Mouse (Mus musculus): ENCODE measurements around the gene Galk2. TPM values are rescaled to one million over a fixed set of nuclear protein-coding genes. Genes with fewer than 3 reads are reported as not detected.

Galk2 gene
- polyA plus RNA-seq (2016; fragmentation: Nextera tagmentation; extraction: Ambion mirVana) = 33.0 and 37.2 TPM in 2 replicates

DNA sequence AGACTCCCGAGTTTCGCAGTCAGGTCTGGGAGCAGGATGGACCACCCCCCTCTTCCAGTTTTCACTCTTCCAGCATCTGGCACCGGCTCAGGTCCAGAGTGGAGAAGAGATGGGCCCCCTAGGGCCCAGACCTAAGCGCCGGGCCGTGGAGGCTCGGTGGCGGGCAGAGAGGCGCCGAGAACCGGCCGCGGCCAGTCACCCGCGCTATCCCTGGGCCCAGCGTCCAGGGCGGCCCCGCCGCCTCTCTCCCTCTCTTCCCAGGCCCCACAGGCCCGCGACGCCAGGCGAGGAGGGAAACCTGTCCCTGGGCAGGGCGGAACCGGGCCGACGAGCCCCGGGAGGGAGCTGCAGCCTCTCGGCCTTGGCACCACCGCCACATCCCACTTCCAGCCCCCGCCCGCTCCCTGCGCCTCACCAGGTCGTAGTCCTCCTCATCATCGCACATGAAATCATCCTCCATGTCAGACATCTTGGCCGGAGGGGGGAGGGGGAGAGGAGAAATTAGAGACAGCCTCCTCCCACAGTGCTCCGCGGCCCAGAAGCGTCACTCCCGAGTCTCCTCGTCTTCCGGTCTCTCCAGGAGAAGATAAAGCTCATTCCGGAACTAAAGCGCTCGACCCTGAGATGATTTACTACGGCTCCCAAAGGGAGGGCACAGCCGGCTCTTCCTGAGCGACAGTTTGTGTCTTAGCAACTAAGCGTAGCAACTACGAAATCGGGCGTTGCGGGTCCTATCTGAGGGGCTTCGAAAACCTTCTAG lies at the start of gene Galk2, which contains the start of gene Cops2:
Gene Galk2 (plus strand): TSS at position 589 of the 760 bp plus-strand sequence.
Gene Cops2 (minus strand): TSS at position 619 of the 760 bp plus-strand sequence.
- Histone ChIP-seq H3K27me3 (ENCODE audit: low read depth, poor library complexity, severe bottlenecking) (no peaks in the 10 kb centered on the region), H3K4me3 (peak within 1 kb of the TSS; percentile 100), H3K4me1 (peaks cover 11% of the 10 kb centered on the region), H3K36me3 (no peaks in the 10 kb centered on the region), H3K9me3 (replicated peaks) (no peaks in the 10 kb centered on the region), H3K27ac (peak within 1 kb of the TSS; percentile 98)
- peak; percentile 92 for DNase-seq (ENCODE audit: low spot score)
- under 1% methylated on average over 54 of the region's 54 CpGs for whole genome bisulfite sequencing

GRCm38 (mm10) chr2:125809551-125809950 lies 49.4 kb upstream of the Galk2 start:
- Histone ChIP-seq H3K36me3 (no peaks in the 10 kb centered on the region), H3K4me1 (no peaks in the 10 kb centered on the region), H3K27ac (no peak overlapping the region), H3K27me3 (ENCODE audit: low read depth, poor library complexity, severe bottlenecking) (no peaks in the 10 kb centered on the region), H3K4me3 (no peak overlapping the region), H3K9me3 (replicated peaks) (no peaks in the 10 kb centered on the region)
- 77% methylated on average over 7 of the region's 7 CpGs for WGBS
- DNase-seq (ENCODE audit: low spot score) = no peak

DNA sequence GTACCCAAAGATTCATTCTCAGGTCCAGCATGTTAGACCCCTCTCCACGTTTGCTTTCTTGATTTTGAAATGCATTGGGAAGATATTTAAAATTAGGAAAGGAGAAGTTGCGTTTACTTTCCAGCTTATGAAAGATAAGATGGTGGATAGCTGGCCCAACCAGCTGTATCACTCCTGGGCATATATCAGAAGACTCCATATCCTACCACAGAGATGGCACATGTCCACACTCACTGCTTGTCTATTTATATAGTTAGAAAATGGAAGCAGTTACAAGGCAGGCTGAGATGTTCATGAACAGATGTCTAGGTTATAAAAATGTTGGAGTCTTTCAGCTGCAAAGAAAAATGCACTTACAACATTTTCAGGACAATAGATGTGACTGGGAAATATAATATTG lies 47.6 kb upstream of the Galk2 start:
- Histone ChIP-seq H3K36me3 (no peaks in the 10 kb centered on the region), H3K27ac (no peak overlapping the region), H3K27me3 (ENCODE audit: low read depth, poor library complexity, severe bottlenecking) (no peaks in the 10 kb centered on the region), H3K9me3 (replicated peaks) (no peaks in the 10 kb centered on the region), H3K4me1 (no peaks in the 10 kb centered on the region), H3K4me3 (no peak overlapping the region)
- WGBS = 88% methylated on average over 2 of the region's 2 CpGs
- DNase-seq (ENCODE audit: low spot score) = no peak

DNA sequence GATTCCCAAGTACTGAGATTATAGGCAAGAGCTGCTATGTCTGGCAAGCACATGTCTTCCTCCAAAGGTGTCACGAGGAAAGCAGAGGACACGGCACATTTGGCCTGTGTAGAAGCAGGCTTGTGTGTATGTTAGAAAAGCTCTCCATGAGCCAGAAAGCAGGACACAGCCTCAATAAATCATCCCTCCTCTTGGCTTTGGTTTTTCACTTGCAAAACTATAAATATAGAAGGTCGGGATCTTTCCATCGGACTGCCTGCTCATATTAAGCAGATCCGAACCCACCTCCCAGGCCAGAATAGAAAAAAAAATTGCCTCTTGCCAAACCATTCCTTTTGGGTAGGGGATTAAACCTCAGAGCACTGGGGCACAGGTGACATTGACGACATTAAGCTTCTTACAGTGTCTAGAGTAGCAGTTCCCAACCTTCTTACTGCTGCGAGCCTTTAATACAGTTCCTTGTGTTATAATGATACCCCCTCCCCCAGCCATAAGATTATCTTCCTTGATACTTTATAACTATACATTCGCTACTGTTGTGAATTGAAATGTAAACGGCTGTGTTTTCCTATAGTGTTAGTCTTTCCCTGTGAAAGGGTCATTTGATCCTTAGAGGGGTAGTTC lies 44.8 kb upstream of the Galk2 start:
- H3K27ac ChIP-seq = no peak overlapping the region
- no peaks in the 10 kb centered on the region for H3K36me3 ChIP-seq
- no peaks in the 10 kb centered on the region for H3K9me3 ChIP-seq (replicated peaks)
- WGBS = 82% methylated on average over 9 of the region's 9 CpGs
- H3K4me3 ChIP-seq = no peak overlapping the region
- H3K27me3 ChIP-seq (ENCODE audit: low read depth, poor library complexity, severe bottlenecking) = no peaks in the 10 kb centered on the region
- DNase-seq (ENCODE audit: low spot score) = no peak
- no peaks in the 10 kb centered on the region for H3K4me1 ChIP-seq

GRCm38 (mm10) chr2:125820397-125820796 lies 38.5 kb upstream of the Galk2 start:
- 87% methylated on average over 4 of the region's 4 CpGs for WGBS
- no peak overlapping the region for H3K27ac ChIP-seq
- no peaks in the 10 kb centered on the region for H3K4me1 ChIP-seq
- H3K36me3 ChIP-seq = no peaks in the 10 kb centered on the region
- DNase-seq (ENCODE audit: low spot score) = no peak
- H3K4me3 ChIP-seq = no peak overlapping the region
- no peaks in the 10 kb centered on the region for H3K27me3 ChIP-seq (ENCODE audit: low read depth, poor library complexity, severe bottlenecking)
- H3K9me3 ChIP-seq (replicated peaks) = no peaks in the 10 kb centered on the region

DNA sequence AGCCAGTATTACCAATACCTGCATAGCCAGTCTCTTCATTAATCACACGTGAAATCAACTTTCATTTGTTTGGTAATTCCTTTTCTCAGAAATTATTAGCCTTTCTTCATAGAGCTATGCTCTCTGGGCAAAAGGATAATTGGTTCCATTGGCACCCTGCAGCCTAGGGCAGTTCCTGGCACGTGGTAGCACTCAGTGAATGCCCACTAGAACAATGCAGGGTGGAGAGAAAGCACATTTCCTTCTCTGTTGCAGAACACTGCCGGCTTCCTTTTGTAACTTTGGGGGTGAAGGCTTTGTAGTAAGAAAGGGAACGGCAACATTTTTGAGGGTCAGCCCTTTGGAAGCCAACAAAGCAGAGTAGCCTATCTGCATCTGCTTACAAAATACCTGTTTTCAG lies 32.7 kb upstream of the Galk2 start:
- H3K9me3 ChIP-seq (replicated peaks) = no peaks in the 10 kb centered on the region
- peaks cover 30% of the 10 kb centered on the region for H3K36me3 ChIP-seq
- no peak overlapping the region for H3K27ac ChIP-seq
- no peaks in the 10 kb centered on the region for H3K4me1 ChIP-seq
- no peak overlapping the region for H3K4me3 ChIP-seq
- DNase-seq (ENCODE audit: low spot score) = no peak
- WGBS = 83% methylated on average over 4 of the region's 4 CpGs
- H3K27me3 ChIP-seq (ENCODE audit: low read depth, poor library complexity, severe bottlenecking) = no peaks in the 10 kb centered on the region

DNA sequence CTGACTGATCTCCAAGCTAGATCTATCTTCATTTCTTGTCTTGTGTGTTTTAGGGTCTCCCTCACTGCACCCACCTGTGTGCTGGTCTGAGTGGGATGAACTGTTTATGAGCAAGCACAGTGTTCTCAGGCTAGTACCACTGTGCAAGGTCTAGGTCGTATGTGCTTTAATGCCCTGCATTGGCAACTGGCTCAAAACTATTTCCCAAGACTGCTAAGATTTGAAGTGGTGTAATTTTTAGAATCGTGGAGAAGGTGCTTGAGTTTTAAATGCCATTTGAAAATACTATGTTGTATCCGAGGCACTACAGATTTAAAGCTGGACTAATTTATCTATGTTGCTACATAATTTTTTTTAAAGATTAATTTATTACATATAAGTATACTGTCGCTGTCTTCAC lies 31.0 kb upstream of the Galk2 start:
- WGBS = 91% methylated on average over 4 of the region's 4 CpGs
- Histone ChIP-seq H3K27ac (no peak overlapping the region), H3K4me3 (no peak overlapping the region), H3K36me3 (peaks cover 47% of the 10 kb centered on the region), H3K4me1 (no peaks in the 10 kb centered on the region), H3K27me3 (ENCODE audit: low read depth, poor library complexity, severe bottlenecking) (no peaks in the 10 kb centered on the region), H3K9me3 (replicated peaks) (no peaks in the 10 kb centered on the region)
- DNase-seq (ENCODE audit: low spot score) = no peak

DNA sequence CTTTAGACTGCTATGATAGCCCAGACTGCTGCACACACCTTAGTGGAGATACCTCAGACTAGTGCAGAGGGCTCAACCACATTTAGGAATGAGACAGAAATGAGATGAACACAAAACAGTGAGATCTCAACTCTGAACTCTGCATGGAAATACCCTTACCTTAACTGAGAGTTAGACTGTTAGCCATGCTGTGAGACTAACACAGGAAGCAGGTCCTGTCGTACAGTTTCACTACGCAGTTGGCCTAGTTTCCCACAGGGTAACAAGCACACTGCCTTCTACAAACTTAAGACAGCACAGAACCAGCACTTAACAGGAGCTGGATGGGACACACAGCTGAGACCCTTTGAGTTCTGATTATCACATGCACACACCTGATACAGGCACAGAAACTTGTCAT lies 29.0 kb upstream of the Galk2 start:
- WGBS = 95% methylated on average over 2 of the region's 2 CpGs
- DNase-seq (ENCODE audit: low spot score) = no peak
- no peak overlapping the region for H3K27ac ChIP-seq
- H3K36me3 ChIP-seq = peaks cover 68% of the 10 kb centered on the region
- no peak overlapping the region for H3K4me3 ChIP-seq
- H3K9me3 ChIP-seq (replicated peaks) = no peaks in the 10 kb centered on the region
- no peaks in the 10 kb centered on the region for H3K27me3 ChIP-seq (ENCODE audit: low read depth, poor library complexity, severe bottlenecking)
- no peaks in the 10 kb centered on the region for H3K4me1 ChIP-seq

DNA sequence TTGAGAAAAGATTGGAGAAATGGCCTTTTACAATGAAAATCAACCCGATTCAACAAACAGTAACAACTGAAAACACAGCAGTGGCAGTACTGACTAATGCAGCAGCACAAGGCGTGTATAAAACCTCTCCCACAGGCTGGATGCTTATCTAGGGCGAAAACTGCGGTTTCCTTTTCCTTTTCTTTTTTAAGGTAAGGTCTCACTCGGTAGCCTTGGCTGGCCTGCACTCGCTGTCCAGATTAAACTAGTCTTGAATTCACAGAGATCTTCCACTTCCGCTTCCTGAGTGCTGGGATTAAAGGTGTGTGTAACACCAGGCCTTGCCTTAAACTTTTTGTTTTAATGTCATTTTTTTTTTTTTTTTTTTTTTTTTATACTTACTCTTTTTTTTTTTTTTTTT lies 20.8 kb upstream of the Galk2 start:
- Histone ChIP-seq H3K36me3 (peaks cover 89% of the 10 kb centered on the region), H3K4me3 (no peak overlapping the region), H3K27me3 (ENCODE audit: low read depth, poor library complexity, severe bottlenecking) (no peaks in the 10 kb centered on the region), H3K9me3 (replicated peaks) (no peaks in the 10 kb centered on the region), H3K27ac (no peak overlapping the region), H3K4me1 (no peaks in the 10 kb centered on the region)
- whole genome bisulfite sequencing = 95% methylated on average over 7 of the region's 7 CpGs
- no peak for DNase-seq (ENCODE audit: low spot score)

GRCm38 (mm10) chr2:125838708-125839284 lies 20.1 kb upstream of the Galk2 start:
- Histone ChIP-seq H3K27me3 (ENCODE audit: low read depth, poor library complexity, severe bottlenecking) (no peaks in the 10 kb centered on the region), H3K36me3 (peaks cover 89% of the 10 kb centered on the region), H3K9me3 (replicated peaks) (no peaks in the 10 kb centered on the region), H3K4me1 (no peaks in the 10 kb centered on the region), H3K4me3 (no peak overlapping the region), H3K27ac (no peak overlapping the region)
- DNase-seq (ENCODE audit: low spot score) = no peak
- 94% methylated on average over 2 of the region's 2 CpGs for WGBS

DNA sequence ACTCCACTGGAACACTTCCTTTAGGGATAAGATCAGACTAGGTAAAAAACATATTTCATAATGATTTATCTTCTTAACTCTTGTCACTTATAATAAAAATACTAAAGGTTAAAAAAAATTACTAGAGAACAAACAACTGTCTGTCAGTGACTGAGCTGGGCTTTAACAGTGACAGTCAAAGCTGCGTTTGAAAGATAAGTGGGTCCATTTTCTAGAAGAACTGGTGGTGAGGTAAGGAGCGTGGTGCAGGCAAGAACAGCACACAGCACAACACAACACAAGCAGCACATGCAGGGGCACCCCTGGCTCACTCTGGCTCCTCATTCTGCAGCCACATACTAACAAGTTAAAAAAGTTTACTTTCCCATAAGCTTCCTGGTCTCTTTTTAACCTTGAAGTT lies 7.7 kb upstream of the Galk2 start:
- peaks cover 35% of the 10 kb centered on the region for H3K36me3 ChIP-seq
- H3K9me3 ChIP-seq (replicated peaks) = no peaks in the 10 kb centered on the region
- DNase-seq (ENCODE audit: low spot score) = no peak
- H3K4me1 ChIP-seq = no peaks in the 10 kb centered on the region
- H3K4me3 ChIP-seq = no peak overlapping the region
- WGBS = 84% methylated on average over 2 of the region's 2 CpGs
- H3K27me3 ChIP-seq (ENCODE audit: low read depth, poor library complexity, severe bottlenecking) = no peaks in the 10 kb centered on the region
- H3K27ac ChIP-seq = no peak overlapping the region

GRCm38 (mm10) chr2:125857707-125858106 lies 1.2 kb upstream of the Galk2 start:
- H3K9me3 ChIP-seq (replicated peaks) = no peaks in the 10 kb centered on the region
- DNase-seq (ENCODE audit: low spot score) = no peak
- WGBS = 50% methylated on average over 3 of the region's 3 CpGs
- no peaks in the 10 kb centered on the region for H3K36me3 ChIP-seq
- H3K4me1 ChIP-seq = peaks cover 11% of the 10 kb centered on the region
- peak overlapping the region; percentile 100 for H3K4me3 ChIP-seq
- no peaks in the 10 kb centered on the region for H3K27me3 ChIP-seq (ENCODE audit: low read depth, poor library complexity, severe bottlenecking)
- H3K27ac ChIP-seq = no peak overlapping the region

DNA sequence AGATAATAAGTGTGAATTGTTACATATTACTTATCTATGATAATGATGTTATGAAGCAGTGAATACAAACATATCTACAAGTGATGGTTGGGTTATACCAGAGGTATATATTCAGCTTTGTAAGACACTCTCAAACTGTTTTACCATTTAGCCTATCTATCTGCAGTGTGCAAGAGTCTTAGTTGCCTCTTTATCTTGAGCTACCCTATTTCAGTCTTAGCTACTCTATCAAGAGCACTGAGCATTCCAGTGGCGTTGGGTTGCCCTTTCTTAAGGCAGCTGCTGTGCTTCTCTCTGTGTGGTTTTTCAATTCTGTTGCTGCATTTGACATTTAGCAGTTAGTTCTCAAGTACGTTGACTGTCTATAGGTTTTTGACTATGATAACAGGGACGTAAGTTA lies 4.9 kb downstream of the Galk2 start:
- H3K27me3 ChIP-seq (ENCODE audit: low read depth, poor library complexity, severe bottlenecking) = no peaks in the 10 kb centered on the region
- 81% methylated on average over 3 of the region's 3 CpGs for WGBS
- peaks cover 15% of the 10 kb centered on the region for H3K4me1 ChIP-seq
- H3K9me3 ChIP-seq (replicated peaks) = no peaks in the 10 kb centered on the region
- H3K36me3 ChIP-seq = no peaks in the 10 kb centered on the region
- H3K4me3 ChIP-seq = no peak overlapping the region
- DNase-seq (ENCODE audit: low spot score) = no peak
- no peak overlapping the region for H3K27ac ChIP-seq

All from limb, embryonic 10.5 days (tissue).